Mouse (Mus musculus) liver (tissue): ENCODE measurements around the gene Cldn7.
A peak's percentile ranks its signal among the peaks of the same experiment; 100 is the strongest.
"Not testable (repeated sequence)": the region's sequence is repeated elsewhere in the genome, so short reads cannot be mapped to it uniquely, and the experiment has no call there.

Experiments used
- DNase-seq: peaks from one replicate; pipeline ENCODE4 v3.0.0-alpha.2; 2020; ENCODE audit warnings: mixed read lengths

Gene Cldn7

GRCm38 (mm10) chr11:69934169-69934568, 30.4 kb upstream of the Cldn7 start:
- peak; percentile 96 for DNase-seq

GRCm38 (mm10) chr11:69934681-69935080, 29.9 kb upstream of the Cldn7 start:
- peak; percentile 9 for DNase-seq

GRCm38 (mm10) chr11:69935137-69935879, 29.3 kb upstream of the Cldn7 start, which contains the start of gene Ybx2:
TSS of gene Ybx2 (plus strand) at chr11:69935796.
- DNase-seq = peak; percentile 92

GRCm38 (mm10) chr11:69936156-69936555, 28.4 kb upstream of the Cldn7 start:
- DNase-seq = no peak

- DNase-seq = no peak
These were observed 27.7 kb upstream of the Cldn7 start for GRCm38 (mm10) chr11:69936714-69937347.

- no peak for DNase-seq
These were observed 27.2 kb upstream of the Cldn7 start for GRCm38 (mm10) chr11:69937385-69937784.

GRCm38 (mm10) chr11:69937834-69938233, 26.7 kb upstream of the Cldn7 start:
- no peak for DNase-seq

- DNase-seq = no peak
These were observed 26.1 kb upstream of the Cldn7 start for GRCm38 (mm10) chr11:69938401-69938979.

GRCm38 (mm10) chr11:69939181-69939580, 25.4 kb upstream of the Cldn7 start:
- no peak for DNase-seq

- DNase-seq = no peak
These were observed 24.8 kb upstream of the Cldn7 start for GRCm38 (mm10) chr11:69939731-69940130.

- DNase-seq = no peak
These were observed 23.6 kb upstream of the Cldn7 start for GRCm38 (mm10) chr11:69940962-69941361.

GRCm38 (mm10) chr11:69945216-69945615, 19.4 kb upstream of the Cldn7 start:
- peak; percentile 28 for DNase-seq

- peak; percentile 89 for DNase-seq
These were observed 18.3 kb upstream of the Cldn7 start for GRCm38 (mm10) chr11:69945997-69946891.

GRCm38 (mm10) chr11:69947337-69948065, 17.1 kb upstream of the Cldn7 start:
- DNase-seq = peak; percentile 70

GRCm38 (mm10) chr11:69948066-69948762, 16.4 kb upstream of the Cldn7 start, which contains the start of gene Slc2a4:
TSS of gene Slc2a4 (minus strand) at chr11:69948188.
- peak; percentile 99 for DNase-seq

GRCm38 (mm10) chr11:69948763-69949150, 15.8 kb upstream of the Cldn7 start:
- DNase-seq = peak; percentile 90

GRCm38 (mm10) chr11:69950807-69951459, 13.6 kb upstream of the Cldn7 start:
- peak; percentile 53 for DNase-seq

- DNase-seq = no peak
These were observed 12.3 kb upstream of the Cldn7 start for GRCm38 (mm10) chr11:69952274-69952673.

GRCm38 (mm10) chr11:69953267-69953915, 11.2 kb upstream of the Cldn7 start:
- no peak for DNase-seq

- not testable (repeated sequence) for DNase-seq
These were observed 9.0 kb upstream of the Cldn7 start for GRCm38 (mm10) chr11:69955618-69956017.
